Mouse (Mus musculus): ENCODE measurements around the gene Gtf2ird1. TPM values are rescaled to one million over a fixed set of nuclear protein-coding genes. Genes with fewer than 3 reads are reported as not detected.

Gtf2ird1 gene
- total RNA-seq, 2 experiments from 2014 or later: 10.9 to 19.9 TPM

GRCm38 (mm10) chr5:134445208-134445831 is 11.2 kb downstream of the Gtf2ird1 start:
- DNase-seq (ENCODE audit: low spot score): no peak

DNA sequence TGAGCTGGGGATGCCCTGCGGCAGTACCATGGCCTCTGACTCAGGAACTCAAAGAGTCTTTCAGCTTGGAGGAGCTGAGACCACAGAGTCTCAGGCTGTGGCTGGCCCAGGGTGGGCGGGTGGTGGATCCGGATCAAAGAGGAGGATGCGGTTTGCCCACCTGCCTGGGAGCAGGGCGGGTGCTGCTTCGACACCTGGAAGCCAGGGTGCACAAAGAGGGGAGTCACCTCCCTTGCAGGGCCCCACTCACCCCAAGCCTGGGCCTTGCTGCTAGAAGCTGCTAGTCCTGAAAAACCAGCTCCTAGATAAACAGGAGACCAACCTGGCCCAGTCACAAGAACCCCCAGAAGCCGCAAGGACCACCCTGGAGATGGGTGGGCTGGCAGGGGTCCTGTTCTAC is 12.0 kb downstream of the Gtf2ird1 start:
- no peak for DNase-seq (ENCODE audit: low spot score)

DNA sequence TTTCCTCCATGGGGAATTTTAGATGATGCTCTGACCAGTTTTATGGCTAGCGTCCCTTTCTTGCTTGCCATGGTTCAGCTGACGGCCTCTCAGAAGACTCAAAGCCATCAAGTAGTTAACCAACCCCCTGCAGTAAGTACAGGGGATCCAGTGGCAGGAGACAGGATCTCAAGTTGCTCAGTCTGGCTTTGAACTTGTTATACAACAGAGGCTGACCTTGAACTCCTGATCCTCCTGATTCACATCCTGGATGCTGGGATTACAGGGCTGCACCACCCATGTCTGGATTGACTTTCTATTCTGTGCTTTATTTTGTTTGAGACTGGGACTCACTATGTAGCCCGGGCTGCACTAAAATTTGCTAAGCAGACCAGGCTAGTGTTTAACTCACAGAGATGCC is 14.4 kb downstream of the Gtf2ird1 start:
- DNase-seq (ENCODE audit: low spot score): no peak

DNA sequence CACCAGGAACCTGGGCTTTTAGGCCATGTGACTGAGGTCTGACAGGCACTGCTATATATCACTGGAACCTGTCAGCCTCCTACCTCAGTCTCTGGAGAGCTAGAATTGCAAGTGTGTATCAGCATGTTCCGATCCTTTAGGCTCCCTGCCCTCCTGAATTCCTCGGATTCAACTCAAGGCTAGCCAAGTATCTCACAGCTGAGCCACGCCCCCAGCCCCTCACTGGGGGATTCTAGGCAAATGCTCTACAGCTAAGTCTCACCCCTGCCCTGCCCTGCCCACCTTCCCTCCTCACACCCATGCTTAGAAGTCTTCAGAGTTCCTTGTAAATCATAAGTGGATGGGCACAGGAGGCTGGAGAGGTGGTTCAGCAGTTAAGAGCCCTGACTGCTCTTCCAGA is 15.4 kb downstream of the Gtf2ird1 start:
- DNase-seq (ENCODE audit: low spot score): peak; percentile 38

DNA sequence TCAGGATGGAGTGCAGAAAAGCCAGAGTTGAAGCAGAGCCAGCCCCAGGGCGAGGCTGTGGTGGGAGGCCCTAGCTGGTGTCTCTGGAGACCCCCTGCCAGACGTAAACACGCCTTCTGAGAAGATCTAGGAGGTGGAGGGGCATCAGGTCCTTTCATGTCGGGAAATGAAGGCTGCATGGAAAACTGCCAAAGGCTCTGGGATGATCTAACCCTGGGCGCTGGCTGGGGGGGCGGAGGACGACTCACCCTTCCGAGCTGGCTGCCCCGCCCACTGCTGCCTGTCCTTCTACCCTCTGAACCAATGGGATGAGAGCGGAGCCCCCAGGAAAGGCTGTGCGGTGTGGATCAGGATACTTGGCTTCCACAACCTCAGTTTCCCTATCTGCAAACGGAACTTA is 16.4 kb downstream of the Gtf2ird1 start:
- peak; percentile 33 for DNase-seq (ENCODE audit: low spot score)

GRCm38 (mm10) chr5:134439481-134439880 is 17.0 kb downstream of the Gtf2ird1 start:
- DNase-seq (ENCODE audit: low spot score): no peak

DNA sequence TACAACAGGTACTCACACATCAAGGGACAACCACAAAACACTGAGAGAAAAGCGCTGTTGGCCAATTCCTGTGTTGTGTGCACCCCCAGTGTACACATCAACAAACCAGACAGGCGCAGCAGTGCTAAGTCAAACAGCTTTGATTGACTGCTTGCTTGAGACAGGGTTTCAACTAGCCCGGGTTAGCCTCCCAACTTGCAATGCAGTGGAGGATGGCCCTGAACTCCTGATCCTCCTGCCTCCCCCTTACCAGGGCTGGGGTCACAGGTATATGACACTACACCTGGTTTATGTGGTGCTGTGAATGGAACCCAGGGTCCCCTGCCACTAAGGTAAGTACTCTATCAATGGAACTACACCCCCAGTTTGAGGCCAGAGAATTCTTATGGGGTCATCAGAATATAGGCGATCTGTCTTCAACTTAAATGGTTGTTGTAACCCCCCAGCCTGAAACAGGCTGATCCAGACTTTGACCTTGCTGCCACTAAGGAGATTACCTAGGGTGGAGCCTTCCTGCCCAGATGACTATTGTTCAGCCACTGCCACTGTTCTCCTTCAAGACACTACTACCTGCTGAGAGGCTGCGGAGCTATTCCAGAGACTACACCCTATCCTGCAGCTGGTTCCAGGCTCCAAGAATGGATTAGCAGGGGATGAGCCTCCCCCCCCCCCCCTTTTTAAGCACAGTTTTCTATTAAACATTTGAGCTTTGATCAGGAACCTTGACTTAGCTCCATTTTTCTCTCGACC is 17.7 kb downstream of the Gtf2ird1 start:
- no peak for DNase-seq (ENCODE audit: low spot score)

DNA sequence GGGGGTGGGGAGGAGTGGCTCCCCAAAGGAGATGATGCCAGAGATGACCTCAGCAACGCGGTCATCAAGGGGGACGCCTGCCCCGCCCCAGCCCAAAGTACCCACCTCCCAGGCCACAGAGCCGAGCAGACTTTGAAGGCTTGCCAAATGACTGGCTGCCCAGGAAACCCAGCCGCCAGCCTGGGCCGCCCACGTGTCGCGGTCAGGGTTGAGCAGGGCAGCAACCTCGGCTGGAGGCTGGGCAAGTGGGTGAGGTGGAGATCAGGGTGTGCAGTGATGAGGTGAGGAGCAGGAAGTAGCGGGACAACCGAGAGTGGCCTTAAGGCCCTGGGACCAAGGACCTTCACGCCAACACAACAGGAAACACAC is 19.1 kb downstream of the Gtf2ird1 start:
- DNase-seq (ENCODE audit: low spot score): peak; percentile 80

GRCm38 (mm10) chr5:134436782-134437458 is 19.6 kb downstream of the Gtf2ird1 start:
- DNase-seq (ENCODE audit: low spot score): no peak

DNA sequence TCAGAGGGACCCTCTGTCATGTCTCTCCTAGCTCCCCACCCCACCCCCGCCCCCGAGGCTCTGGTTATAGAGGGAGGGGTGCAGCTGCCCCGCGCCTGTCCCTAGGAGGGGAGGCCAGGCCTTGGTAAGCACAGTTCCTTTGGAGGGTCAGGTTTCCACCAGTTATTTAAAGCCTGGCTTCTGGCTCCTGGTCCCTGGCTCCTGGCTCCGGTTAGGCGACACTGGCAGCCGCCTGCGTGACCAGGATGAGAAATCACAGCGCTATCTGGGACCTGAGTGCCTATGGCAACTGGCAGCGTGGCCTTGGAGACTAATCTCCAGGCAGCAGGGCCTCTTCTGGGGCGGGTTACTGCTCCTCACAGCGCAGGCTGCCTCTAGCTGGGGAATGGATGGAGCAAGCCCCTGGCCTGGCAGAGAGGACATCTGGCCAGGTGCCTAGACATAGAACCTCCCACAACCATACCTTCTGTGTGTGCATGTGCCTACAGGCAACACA is 20.6 kb downstream of the Gtf2ird1 start:
- DNase-seq (ENCODE audit: low spot score): peak; percentile 88

DNA sequence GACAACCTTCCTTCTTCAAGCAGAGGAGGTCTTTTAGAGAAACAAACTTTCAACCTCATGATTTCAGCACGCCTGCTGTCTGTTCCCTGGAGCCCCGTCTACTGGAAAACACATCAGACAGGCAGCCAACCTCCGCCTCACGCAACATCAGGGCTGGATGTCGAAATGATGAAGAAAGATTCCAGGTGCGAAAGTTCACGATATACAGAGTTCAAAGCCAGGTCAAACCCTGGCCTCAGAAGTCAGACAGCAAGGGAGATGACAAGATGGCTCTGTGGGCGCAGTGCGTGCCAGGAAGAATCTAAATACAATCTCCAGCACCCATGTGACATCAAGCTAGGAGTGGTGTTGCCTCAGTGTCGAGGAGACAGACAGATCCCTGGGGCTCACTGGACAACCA is 23.4 kb downstream of the Gtf2ird1 start:
- DNase-seq (ENCODE audit: low spot score): peak; percentile 39

DNA sequence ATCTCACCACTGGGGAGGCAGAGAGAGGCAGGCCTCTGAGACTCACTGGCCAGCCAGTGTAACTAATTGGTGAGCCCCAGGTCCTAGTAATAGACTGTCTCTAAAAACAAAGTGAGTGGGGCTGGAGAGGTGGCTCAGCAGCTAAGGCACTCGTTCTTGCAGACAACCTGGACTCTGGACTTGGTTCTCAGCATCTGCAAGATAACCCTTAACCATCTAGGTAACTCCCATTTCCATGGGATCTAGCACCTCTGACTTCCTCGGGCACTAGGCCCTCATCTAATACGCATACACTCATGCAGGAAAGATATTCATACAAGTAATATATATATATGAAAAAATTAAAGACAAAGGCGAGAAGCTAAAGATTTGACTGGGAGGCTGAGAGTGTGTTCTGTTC is 26.4 kb downstream of the Gtf2ird1 start:
- no peak for DNase-seq (ENCODE audit: low spot score)

- no peak for DNase-seq (ENCODE audit: low spot score)
Measured at GRCm38 (mm10) chr5:134427664-134428063, 28.9 kb downstream of the Gtf2ird1 start.

DNA sequence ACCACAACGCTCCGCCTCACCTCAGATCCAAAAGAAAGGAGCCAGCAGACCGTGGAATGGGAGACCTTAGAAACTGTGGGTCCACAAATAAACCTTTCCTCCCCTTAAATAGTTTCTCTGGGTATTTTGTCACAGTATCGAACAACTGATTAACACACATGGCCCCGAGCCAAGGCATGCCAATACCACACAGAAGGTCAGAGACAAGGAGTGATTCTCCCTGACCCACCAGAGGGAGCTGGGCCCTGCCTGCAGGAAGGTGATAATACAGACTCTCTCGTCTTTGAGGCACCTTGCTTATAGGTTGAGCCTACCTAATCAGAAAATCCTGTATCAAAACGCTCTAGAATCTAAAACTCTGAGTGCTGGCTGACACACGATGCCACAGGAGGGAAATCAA is 30.9 kb downstream of the Gtf2ird1 start:
- no peak for DNase-seq (ENCODE audit: low spot score)

- peak; percentile 93 for DNase-seq (ENCODE audit: low spot score)
Measured at GRCm38 (mm10) chr5:134423930-134424329, 32.6 kb downstream of the Gtf2ird1 start.

- DNase-seq (ENCODE audit: low spot score): no peak
Measured at GRCm38 (mm10) chr5:134423372-134423771, 33.1 kb downstream of the Gtf2ird1 start.

DNA sequence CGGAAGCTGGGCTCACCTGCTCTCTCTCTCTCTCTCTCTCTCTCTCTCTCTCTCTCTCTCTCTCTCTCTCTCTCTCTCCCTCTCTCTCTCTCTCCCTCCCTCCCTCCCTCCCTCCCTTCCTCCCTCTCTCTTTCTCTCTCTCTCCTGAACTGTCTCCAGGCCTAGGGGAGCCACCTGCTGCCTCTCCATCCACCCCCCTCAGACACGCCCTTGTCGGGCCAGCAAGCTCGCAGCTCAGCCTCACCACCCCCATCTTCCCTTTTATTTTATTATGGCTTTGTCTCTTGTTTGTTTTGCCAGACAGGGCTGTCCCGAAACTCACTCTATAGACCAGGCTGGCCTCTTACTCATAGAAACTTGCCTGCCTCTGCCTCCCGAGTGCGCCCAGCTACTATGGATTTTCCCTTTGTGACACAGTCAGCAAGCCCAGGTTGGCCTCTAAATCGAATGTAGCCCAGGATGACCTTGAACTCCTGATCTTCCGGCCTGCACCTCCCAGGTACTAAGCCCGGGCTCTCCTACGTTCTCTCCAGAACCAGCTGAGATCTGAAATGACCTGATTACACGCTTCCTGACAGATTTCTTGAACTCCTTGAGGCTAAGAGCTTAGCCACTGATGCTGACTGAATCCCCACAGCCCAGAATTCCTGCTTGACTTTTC is 34.1 kb downstream of the Gtf2ird1 start:
- DNase-seq (ENCODE audit: low spot score): no peak

DNA sequence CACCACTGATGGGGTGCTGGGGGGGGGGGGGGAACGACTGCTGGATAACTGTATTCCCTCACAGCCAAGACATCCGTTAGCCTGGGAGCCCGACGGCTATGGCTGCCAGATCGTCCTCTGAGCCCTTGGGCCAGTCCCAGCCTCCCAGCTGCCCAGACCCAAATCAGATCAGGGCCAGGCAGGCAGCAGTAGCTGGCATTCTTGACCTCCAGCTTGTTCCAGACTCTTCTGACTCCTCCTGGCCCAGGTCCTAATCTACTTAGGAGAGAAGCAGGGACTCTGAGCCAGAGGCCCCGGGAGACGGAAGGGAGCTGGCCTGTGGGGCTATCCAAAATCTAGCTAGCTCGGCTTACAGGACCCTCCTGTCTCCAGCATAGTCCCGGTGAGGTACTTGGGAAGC is 35.5 kb downstream of the Gtf2ird1 start:
- DNase-seq (ENCODE audit: low spot score): peak; percentile 85

DNA sequence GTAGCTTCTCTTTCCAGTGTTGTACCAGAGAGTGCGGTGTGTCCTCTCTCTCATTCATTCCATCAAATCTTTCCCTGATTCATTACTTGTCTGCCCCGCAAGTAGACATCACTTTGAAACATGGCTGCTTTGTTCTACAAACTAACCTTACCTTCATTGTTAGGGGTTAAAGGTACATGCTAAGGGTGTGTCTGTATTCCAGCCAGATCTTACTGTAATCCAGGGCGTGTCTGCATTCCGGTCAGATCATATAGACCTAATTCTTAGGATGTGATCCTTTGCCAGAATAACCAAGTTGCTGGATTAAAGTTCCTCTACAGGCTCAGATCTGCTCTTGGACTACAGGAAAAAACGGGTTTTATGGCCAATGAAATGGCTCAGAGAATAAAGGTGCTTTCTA is 36.8 kb downstream of the Gtf2ird1 start:
- DNase-seq (ENCODE audit: low spot score): no peak

GRCm38 (mm10) chr5:134418315-134419074 is 38.0 kb downstream of the Gtf2ird1 start:
- DNase-seq (ENCODE audit: low spot score): peak; percentile 49

GRCm38 (mm10) chr5:134412341-134412740 is 44.2 kb downstream of the Gtf2ird1 start:
- no peak for DNase-seq (ENCODE audit: low spot score)

Data from gastrocnemius, adult 18-20 months (tissue).